In the genomic region with DNA sequence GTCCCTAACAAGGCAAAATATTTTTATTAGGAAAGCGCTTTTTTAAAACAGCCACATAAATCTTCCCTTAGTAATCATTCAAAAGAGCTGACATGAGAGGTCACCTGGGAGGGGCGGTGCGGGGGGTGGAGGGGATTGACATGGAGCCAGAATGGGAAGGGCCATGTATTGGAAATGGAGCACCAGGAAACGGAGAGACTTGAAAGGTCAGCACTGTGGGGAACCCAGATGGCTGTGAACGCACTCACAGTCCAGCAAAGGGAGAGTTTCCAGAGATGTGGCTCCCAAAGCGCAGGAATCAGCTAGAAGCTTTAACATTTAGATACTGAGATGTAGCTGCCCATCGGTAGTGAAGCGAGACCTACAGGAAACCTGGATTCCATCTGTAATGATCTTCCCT, we compare ENCODE assay signal across 19 mouse cellular contexts.
DNase-seq lines count a peak whose midpoint lies in the region; ATAC-seq and TF ChIP-seq lines count a peak whose summit lies in the region.
"Had no signal": no experiment of that assay in that cellular context is flagged by ENCODE, and none has a peak within 500 bp of the region (broad histone marks: within the 10 kb centered on the region; RNA-seq: fewer than 3 reads in every experiment).

No protein-coding gene starts in this region.

- H3K36me3 ChIP-seq in midbrain, embryonic 15.5 days (replicated peaks): no peaks in the 10 kb centered on the region
- H3K36me3 ChIP-seq: hindbrain, embryonic 12.5 days; neural tube, embryonic 12.5 days; stomach, embryonic 15.5 days had no signal

- H3K4me3 ChIP-seq in bone marrow macrophage, adult 2 months (ENCODE audit: insufficient read depth, low read length): no peak overlapping the region
- no peak overlapping the region for H3K4me3 ChIP-seq in midbrain, embryonic 15.5 days
- H3K4me3 ChIP-seq: forebrain, embryonic 10.5 days; gastrocnemius, adult 2 months; hindbrain, embryonic 12.5 days; neural tube, embryonic 12.5 days; stomach, embryonic 15.5 days had no signal

- peak overlapping the region; percentile 75 for H3K27ac ChIP-seq in bone marrow macrophage, adult 2 months (ENCODE audit: insufficient read depth, low read depth, low read length)
- H3K27ac ChIP-seq in midbrain, embryonic 15.5 days: no peak overlapping the region
- H3K27ac ChIP-seq: forebrain, embryonic 10.5 days; gastrocnemius, adult 2 months; hindbrain, embryonic 12.5 days; neural tube, embryonic 12.5 days; stomach, embryonic 15.5 days had no signal

- H3K9me3 ChIP-seq in midbrain, embryonic 15.5 days: no peaks in the 10 kb centered on the region
- H3K9me3 ChIP-seq: forebrain, embryonic 10.5 days; hindbrain, embryonic 12.5 days; neural tube, embryonic 12.5 days; stomach, embryonic 15.5 days had no signal

- TF ChIP-seq CTCF in bone marrow macrophage, adult 2 months (IDR thresholded peaks at IDR 0.05; ENCODE audit: low read depth, low read length): no peak

- no peak overlapping the region for H3K9ac ChIP-seq in midbrain, embryonic 15.5 days
- H3K9ac ChIP-seq: hindbrain, embryonic 12.5 days; neural tube, embryonic 12.5 days; stomach, embryonic 15.5 days had no signal

- no peak overlapping the region for H3K4me2 ChIP-seq in midbrain, embryonic 15.5 days
- H3K4me2 ChIP-seq: heart, embryonic 11.5 days; hindbrain, embryonic 12.5 days; liver, embryonic 11.5 days; neural tube, embryonic 12.5 days; stomach, embryonic 15.5 days had no signal

- TF ChIP-seq POLR2A in bone marrow macrophage, adult 2 months (IDR thresholded peaks at IDR 0.05; ENCODE audit: borderline replicate concordance, low read depth, low read length): no peak

- peak; percentile 53 for DNase-seq in heart, adult 11 months
- no peak for DNase-seq in heart, postnatal 36 days
- peak; percentile 44 for DNase-seq in cerebellum, adult 9-10 months
- DNase-seq in B cell, adult 2 months: no peak
- no peak for DNase-seq in layer of hippocampus, adult 8-10 months (ENCODE audit: low spot score in 2 of 2)
- DNase-seq: gastrocnemius, adult 2 months; heart, postnatal 10 days; lung, adult 18-20 months; lung, postnatal 36 days; right cerebral cortex, adult 18-20 months; thymus, adult 18-20 months had no signal

- ATAC-seq in midbrain, embryonic 15.5 days (replicated peaks): no peak

- peaks cover 36% of the 10 kb centered on the region for H3K4me1 ChIP-seq in bone marrow macrophage, adult 2 months (ENCODE audit: control insufficient read depth, insufficient read depth, low read length)
- no peaks in the 10 kb centered on the region for H3K4me1 ChIP-seq in midbrain, embryonic 15.5 days
- H3K4me1 ChIP-seq: neural tube, embryonic 12.5 days; stomach, embryonic 15.5 days had no signal

- intact Hi-C loops in heart, postnatal 36 days (cut with DNase I): no loop called here

- 79% methylated on average over 8 of the region's 8 CpGs for WGBS in midbrain, embryonic 15.5 days

- H3K27me3 ChIP-seq in midbrain, embryonic 15.5 days (replicated peaks): no peaks in the 10 kb centered on the region
- H3K27me3 ChIP-seq: hindbrain, embryonic 12.5 days; neural tube, embryonic 12.5 days; stomach, embryonic 15.5 days had no signal

Comparison
In these comparisons a context has a peak if more than half of its experiments do, and no peak if none do; other contexts are left out.
1. DNase-seq: peak in heart, adult 11 months (single experiment) and cerebellum, adult 9-10 months (single experiment); none in heart, postnatal 36 days (0 of 2), B cell, adult 2 months (0 of 2) and layer of hippocampus, adult 8-10 months (0 of 2).